Mouse (Mus musculus): Measurements from ENCODE around the gene Pard3.

The Pard3 gene

GRCm38 (mm10) chr8:127185897-127186296, 122.2 kb downstream of the Pard3 start:
- no peak for DNase-seq

GRCm38 (mm10) chr8:127188671-127189070, 125.0 kb downstream of the Pard3 start:
- DNase-seq, result no peak

GRCm38 (mm10) chr8:127190350-127190749, 126.7 kb downstream of the Pard3 start:
- DNase-seq, result peak; percentile 75

GRCm38 (mm10) chr8:127191387-127191786, 127.7 kb downstream of the Pard3 start:
- peak; percentile 72 for DNase-seq

DNA sequence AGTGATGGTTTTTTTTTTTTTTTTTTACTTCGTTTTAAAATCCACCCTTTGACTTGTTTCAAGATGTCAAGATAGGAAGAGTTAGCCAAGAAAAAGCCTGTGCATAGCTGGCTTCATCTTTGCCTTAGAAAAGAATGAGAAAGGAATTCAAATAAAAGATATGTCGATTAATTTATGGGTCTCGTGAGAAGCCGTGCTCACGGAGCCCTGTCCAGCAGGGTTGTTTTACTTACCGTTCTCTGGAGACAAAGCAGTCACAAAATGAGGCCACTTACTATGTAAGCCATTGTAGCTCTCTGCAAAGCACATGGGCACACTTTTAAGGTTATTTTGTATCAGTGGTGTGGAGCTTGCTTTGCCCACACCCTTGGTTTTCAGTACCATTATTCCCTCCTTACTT, 128.1 kb downstream of the Pard3 start:
- DNase-seq, result no peak

GRCm38 (mm10) chr8:127192331-127192730, 128.6 kb downstream of the Pard3 start:
- no peak for DNase-seq

DNA sequence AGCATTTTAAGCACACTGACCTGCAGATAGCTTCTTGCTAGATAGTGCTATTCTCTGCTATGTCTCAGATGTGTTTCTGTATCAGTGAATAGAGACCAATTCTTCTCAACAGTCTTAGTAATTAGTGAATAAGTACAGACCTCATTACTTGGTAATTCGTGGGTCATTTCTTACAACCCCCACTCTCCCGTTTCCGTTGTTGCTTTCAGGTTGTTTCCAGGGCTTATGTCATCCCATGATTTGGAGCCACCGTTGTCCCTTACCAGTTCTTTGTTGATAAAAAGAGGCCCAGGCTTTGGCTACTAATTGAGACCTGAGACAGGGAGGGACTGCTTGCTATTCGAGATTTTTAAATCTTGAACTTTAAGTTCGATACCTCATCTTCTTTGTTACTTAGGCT, 129.7 kb downstream of the Pard3 start:
- no peak for DNase-seq

DNA sequence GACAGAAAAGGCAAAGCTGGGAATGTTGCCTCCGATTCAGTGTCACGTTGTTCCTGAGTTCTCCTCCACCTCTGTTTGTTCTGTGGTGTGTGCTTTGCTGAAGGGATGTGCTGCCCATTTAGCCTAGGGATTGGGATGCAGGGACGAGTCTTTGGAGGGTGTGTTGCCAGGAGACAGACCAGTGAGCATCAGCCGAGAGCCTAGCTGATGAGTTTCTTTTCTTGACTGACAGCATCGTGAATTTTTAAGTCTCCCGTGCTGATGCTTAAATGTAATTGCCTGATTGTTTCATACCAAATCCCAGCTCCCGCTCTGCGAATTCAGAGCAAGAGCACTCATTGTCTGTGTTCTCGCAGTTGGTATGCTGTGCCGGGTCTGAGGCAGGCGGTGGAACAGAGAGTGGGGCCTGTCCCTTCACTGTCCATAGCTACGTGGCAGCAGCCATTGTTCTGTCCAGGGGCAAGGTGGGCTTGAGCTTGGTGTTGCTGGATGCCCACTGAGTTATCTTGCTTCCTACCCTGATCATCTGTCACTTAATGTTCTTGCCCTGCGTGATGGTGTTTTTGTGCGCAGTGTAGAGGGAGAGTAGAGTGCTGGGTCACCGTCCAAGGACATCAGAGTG, 131.2 kb downstream of the Pard3 start:
- DNase-seq, result no peak

DNA sequence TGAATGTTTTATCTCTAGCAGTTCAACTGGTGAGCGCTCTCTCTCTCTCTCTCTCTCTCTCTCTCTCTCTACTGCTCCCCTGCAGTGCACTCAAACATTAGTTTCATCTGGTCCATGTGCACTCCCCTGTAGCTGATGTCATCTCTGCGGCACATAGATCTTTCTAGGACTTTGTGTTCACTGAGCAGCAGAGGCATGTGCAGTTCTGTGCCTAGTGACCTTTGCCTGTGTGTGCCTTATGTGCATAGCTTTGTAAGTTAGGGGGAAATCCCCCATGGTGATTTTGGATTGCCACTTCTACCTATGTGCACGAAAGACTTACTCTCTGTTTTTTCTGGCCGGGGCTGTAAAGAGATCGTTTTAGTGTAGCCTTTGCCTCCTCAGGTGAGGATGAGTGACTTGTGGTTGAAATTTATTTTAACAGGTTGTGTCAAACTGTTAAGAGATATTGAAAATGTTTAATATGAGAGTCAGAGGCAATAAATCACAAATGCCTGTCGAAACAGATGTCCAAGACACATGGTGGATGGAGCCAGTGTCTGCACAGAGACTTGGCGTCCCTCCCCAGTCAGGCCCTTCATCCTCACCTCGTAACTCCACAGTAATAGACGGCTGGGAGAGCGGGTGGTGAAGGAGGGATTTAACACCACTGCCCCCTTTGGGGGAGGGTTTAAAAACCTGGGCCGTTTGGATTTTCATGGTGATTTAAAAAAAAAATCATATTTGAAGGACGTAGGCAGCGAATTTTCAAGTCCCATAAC, 133.0 kb downstream of the Pard3 start:
- no peak for DNase-seq

GRCm38 (mm10) chr8:127207455-127207854, 143.8 kb downstream of the Pard3 start:
- no peak for DNase-seq

DNA sequence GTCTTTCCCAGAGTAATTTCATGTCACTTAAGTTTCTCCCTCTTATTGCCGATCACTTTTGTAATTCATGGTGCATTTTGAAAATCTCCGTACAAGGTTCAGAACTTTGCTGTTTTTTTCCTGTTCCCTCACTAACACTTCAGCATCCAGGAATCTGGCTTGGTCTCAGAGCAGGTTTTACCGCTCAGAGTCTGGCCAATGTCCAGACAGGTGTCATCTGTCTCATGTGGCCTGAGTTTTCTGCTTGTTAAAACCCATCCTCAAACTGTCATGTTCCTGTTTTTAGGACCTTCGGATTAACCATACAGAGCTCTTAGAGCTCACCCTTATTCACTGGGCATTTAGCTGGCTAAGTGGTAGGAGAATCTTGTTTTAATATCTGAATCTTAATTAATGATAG, 146.9 kb downstream of the Pard3 start:
- no peak for DNase-seq

DNA sequence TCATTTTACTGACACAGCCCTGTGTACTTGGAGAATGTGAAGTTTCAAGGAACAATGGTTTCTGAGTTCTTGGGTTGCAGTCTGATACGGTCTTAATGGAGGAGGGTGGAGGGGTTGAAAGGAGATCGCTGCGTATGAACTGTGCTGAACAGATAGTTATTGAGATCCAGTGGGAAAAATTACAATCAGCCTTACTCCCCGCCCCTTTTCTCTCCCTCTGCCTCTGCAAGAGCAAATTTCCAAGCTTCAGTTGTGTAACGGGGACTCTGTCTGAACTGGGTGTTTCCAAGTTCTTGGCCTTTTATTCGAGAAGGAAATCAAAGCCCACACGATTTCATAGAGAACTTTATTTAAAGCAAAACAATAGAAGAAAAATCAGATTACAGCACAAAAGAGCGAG, 150.6 kb downstream of the Pard3 start:
- DNase-seq, result no peak

DNA sequence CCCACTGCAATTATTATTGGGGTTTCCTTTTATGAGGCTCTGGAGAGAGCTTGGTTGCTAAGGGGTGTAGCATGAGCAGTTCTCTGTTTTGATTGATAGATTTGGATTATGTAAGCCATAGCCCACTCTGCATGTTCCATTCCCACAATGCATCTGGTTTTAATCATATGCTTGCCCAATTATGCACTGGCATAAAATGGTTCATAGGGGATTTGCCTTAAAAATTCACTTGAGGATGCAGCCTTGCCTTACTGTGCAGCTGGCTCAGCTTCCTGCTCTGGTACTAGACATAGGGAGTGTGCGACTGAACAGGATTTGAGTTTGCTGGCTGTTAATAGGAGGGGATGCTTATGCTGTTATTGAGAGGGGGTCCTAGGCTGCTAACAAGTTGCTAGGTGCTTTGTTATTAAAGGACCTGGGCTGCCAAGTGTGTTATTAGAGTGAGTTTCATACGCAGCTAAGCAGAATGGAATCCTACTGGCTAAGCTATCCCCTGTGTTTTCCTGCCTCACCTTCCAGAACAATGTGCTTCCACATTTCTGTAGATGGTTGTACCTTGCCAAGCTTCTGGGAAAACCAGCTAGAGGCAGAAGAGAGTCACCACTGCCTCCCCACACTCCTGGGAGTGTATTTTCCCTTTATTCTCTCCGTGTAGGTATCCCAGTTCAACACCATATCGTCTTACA, 151.2 kb downstream of the Pard3 start:
- DNase-seq, result no peak

DNA sequence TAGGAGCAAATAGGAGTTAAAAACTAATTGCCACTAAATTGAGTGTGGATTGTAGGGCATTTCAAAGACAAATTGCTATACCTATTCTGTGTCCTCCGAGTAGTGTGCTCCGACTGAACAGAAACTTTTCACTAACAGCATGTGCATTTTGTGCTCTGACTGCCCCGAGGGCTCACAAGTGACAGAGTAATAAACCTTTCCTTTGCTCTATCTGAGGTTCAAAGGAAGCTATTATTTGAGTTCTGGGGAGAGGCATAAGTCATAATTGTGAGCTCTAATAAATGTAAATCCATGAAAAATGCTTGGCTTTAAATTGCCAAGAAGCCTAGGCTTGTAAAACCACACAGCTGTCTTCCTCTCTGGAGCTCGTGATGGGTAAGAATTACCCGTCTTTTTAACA, 156.5 kb downstream of the Pard3 start:
- no peak for DNase-seq

- no peak for DNase-seq
These were observed 156.9 kb downstream of the Pard3 start for GRCm38 (mm10) chr8:127220615-127221014.

DNA sequence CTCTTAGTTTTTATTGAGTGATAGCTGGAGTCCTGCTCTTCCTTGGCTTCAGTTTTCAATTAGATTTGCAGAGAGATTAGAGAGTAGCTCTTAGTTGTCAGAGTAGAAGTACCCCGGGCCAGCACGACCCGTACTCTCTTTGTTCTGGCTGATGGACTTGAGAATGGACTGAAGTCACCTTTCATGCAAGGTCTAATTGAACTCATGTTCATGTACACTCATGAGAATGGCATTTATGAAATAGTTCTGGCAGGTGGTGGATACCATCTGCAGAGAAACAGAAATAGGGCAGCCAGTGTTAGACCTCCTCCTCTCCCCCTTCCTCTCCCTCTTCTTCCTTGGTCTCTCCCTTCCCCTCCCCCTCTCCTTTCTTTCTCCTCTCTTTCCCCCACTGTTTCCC, 158.7 kb downstream of the Pard3 start:
- DNase-seq, result no peak

DNA sequence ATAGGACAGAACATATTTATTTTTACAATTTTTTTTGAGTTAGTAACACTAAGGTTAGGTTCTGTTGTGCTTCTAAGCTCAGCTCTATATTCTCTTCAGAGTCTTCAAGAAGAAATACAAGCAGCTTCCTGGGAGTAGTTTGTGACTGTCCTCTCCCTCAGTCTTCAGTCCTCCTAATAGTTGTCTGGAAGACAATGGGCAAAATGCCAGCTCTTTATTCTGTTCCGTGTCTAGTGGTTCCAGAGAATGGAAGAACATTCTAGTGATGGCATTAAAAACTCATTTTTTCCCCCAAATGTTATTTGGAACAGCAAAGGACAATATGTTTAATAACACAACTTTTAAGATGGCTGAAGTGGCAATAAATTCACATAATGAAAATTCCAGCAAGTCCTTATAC, 163.3 kb downstream of the Pard3 start:
- no peak for DNase-seq

DNA sequence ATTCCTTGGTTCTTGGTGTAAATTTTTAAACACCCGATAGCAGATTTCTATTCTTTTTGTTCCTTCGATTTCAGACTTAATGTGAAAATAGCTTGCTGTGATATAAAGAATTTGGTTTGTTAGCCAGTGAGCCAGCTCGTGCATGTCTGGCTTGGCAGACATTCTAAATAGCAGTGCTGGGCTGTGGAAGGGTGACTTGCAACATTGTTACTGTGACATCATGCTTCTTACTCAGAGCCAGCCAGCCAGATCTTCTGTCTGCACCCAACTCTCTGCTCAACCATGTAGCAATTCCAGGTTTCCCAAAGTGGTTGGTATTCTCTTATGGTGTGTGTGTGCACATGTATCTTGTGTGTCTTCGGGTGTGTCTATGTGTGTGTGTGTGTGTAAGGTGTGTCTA, 163.7 kb downstream of the Pard3 start:
- DNase-seq, result peak; percentile 25

- no peak for DNase-seq
These were observed 165.9 kb downstream of the Pard3 start for GRCm38 (mm10) chr8:127229325-127230232.

DNA sequence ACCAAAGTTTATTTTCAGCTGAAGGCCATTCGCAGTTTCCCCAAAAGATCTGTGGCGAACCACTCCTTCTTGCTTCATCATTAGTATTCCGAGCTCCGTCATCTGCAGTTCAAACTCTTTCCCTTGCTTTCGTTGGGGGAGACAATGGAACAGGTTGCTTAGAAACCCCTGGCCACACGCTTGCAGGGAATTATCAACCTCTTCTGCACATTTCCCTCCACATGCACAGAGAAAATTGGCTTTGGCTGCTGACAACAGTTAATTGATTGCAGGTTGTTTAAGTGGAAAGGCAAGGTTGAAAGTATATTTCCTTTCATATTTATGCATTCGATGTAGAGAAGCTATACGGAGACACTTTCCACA, 166.5 kb downstream of the Pard3 start:
- no peak for DNase-seq

GRCm38 (mm10) chr8:127243351-127243750, 179.7 kb downstream of the Pard3 start:
- DNase-seq, result no peak

DNA sequence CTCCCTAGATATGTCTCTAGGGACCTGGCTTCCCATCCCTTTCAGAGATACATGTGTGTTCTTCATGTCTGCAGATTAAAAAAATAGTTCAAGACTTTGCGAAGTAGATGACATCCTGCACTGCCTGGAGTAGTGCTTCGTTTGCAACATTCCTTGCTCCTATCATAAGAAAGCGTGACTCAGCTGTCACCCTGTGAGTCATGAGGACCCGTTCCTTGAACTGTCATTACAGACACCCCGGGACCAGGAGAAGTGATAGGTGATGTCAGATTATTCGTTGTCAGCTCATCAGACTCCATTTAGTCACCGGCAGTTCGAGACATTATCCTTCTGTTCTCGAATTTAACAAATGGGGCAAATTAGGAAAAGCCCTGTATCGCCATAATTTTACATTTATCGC, 180.1 kb downstream of the Pard3 start:
- DNase-seq, result no peak

- no peak for DNase-seq
These were observed 187.1 kb downstream of the Pard3 start for GRCm38 (mm10) chr8:127250746-127251145.

All from lung, postnatal 14 days (tissue).